Mouse (Mus musculus) forebrain, embryonic 14.5 days (tissue): ENCODE results near the gene Dusp5. TPM values are rescaled to one million over a fixed set of nuclear protein-coding genes. Genes with fewer than 3 reads are reported as not detected.
A peak's percentile ranks its signal among the peaks of the same experiment; 100 is the strongest.

Source experiments
- ATAC-seq: fragments of 200-750 bp; cut with Nextera tagmentation; 2 replicates; pipeline ENCODE4 v1.8.0; 2017; ENCODE audit warnings: mild to moderate bottlenecking, moderate library complexity
- DNase-seq: peaks from one replicate; pipeline ENCODE4 v3.0.0-alpha.2; 2015; ENCODE audit warnings: low spot score
- H3K27ac ChIP-seq: fragments of 300-500 bp; sonication (generic); 2 replicates; pipeline ENCODE4 v1.5.1; 2014; ENCODE audit warnings: low read depth, mild to moderate bottlenecking, control low read depth, low read length, moderate library complexity
- H3K27me3 ChIP-seq: fragments of 300-500 bp; sonication (generic); replicated peaks from 2 replicates; pipeline ENCODE4 v1.6.1; 2014; ENCODE audit warnings: low read length, control low read depth, mixed read lengths; ENCODE audit not compliant: control insufficient read depth, insufficient read depth
- H3K36me3 ChIP-seq: fragments of 300-500 bp; sonication (generic); 2 replicates; pipeline ENCODE4 v1.6.1; 2014; ENCODE audit warnings: low read length, control low read depth; ENCODE audit not compliant: control insufficient read depth, insufficient read depth
- H3K4me1 ChIP-seq: fragments of 300-500 bp; sonication (generic); 2 replicates; pipeline ENCODE4 v1.6.1; 2014; ENCODE audit warnings: antibody characterized with exemption, low read length, control low read depth; ENCODE audit not compliant: control insufficient read depth, insufficient read depth
- H3K4me2 ChIP-seq: fragments of 300-500 bp; sonication (generic); 2 replicates; pipeline ENCODE4 v1.6.1; 2014; ENCODE audit warnings: mild to moderate bottlenecking, control low read depth, low read length
- H3K4me3 ChIP-seq: fragments of 300-500 bp; sonication (generic); 2 replicates; pipeline ENCODE4 v1.5.1; 2014; ENCODE audit warnings: low read depth, low read length, control low read depth
- H3K9ac ChIP-seq: fragments of 300-500 bp; sonication (generic); 2 replicates; pipeline ENCODE4 v1.6.1; 2014; ENCODE audit warnings: mild to moderate bottlenecking, low read length, control low read depth, moderate library complexity
- H3K9me3 ChIP-seq: fragments of 300-500 bp; sonication (generic); replicated peaks from 2 replicates; pipeline ENCODE4 v1.6.1; 2016; ENCODE audit warnings: low read length, control low read depth, mixed read lengths; ENCODE audit not compliant: control insufficient read depth
- WGBS: fragments of 180-500 bp; shearing (Covaris S2); extraction: QIAGEN DNeasy Blood & Tissue Kit; methylation state at CpG from one replicate; pipeline ENCODE4 v1.1.7; 2014; 5-methylcytosine and 5-hydroxymethylcytosine counted together
- polyA plus RNA-seq: library from polyadenylated mRNA; unstranded; fragments of >200 nt; fragmentation: Nextera tagmentation; extraction: Ambion mirVana; gene quantifications from 2 replicates; pipeline ENCODE4 v1.2.1, GENCODE M21; 2014

The Dusp5 gene
- polyA plus RNA-seq, 1 experiment from 2014 or later: 2.1 TPM

DNA sequence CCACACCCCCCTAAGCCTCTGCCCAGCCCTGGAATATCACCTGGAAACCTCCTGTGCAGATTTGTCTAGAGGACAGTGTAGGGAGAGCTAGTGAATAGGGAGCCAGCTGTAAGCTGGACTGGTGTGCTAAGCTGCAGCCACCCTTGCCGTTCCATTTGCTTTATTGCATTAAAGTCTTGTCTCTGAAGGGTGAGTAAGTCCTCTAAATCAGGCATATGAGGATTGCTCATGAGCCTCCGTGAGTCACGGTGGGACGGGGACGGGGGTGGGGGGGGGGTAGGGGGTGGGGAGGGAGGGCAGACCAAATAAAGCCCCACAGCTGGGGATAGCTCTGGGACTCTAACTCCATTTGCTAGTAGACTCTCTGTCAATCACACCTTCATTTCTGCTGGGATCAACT is 14.7 kb downstream of the Dusp5 start:
- Histone ChIP-seq H3K36me3 (no peaks in the 10 kb centered on the region), H3K27ac (no peak overlapping the region), H3K4me1 (no peaks in the 10 kb centered on the region), H3K9me3 (no peaks in the 10 kb centered on the region), H3K4me2 (no peak overlapping the region), H3K27me3 (no peaks in the 10 kb centered on the region), H3K4me3 (no peak overlapping the region), H3K9ac (no peak overlapping the region)
- ATAC-seq: no peak
- no peak for DNase-seq
- WGBS: 53% methylated on average over 5 of the region's 5 CpGs

DNA sequence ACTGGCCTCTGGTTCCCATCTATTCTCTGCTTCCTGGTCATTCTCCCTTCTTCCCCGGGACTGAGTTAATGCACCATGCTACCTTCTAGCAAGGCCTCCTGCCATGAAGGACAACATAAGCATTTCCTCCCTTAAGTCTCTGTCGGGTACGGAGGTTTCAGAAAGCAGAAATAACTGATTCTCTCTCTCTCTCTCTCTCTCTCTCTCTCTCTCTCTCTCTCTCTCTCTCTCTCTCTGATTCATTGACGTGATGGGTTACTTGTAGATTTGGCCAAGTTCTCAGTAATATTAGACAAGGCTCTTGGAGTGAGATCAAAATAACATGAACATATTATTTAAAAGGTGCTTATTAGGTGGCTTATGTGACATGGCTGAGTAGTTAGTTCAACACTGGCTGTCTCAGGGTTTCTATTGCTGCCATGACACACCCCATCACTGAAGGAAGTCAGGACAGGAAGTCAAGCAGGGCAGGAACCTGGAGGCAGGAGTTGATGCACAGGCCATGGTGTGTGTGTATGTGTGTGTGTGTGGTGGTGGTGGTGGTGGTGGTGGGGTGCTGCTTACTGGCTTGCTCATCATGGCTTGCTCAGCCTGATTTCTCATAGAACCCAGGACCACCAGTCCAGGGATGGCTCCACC is 16.1 kb downstream of the Dusp5 start:
- no peak overlapping the region for H3K4me3 ChIP-seq
- no peak overlapping the region for H3K27ac ChIP-seq
- H3K36me3 ChIP-seq: no peaks in the 10 kb centered on the region
- H3K27me3 ChIP-seq: no peaks in the 10 kb centered on the region
- ATAC-seq (no peak), DNase-seq (no peak)
- H3K9ac ChIP-seq: no peak overlapping the region
- H3K4me2 ChIP-seq: no peak overlapping the region
- no peaks in the 10 kb centered on the region for H3K4me1 ChIP-seq
- H3K9me3 ChIP-seq: no peaks in the 10 kb centered on the region
- WGBS: 71% methylated on average over 4 of the region's 4 CpGs

- no peak overlapping the region for H3K4me2 ChIP-seq
- no peak overlapping the region for H3K9ac ChIP-seq
- ATAC-seq (no peak), DNase-seq (peak; percentile 17)
- 28% methylated on average over 8 of the region's 8 CpGs for WGBS
- no peaks in the 10 kb centered on the region for H3K9me3 ChIP-seq
- no peaks in the 10 kb centered on the region for H3K4me1 ChIP-seq
- H3K4me3 ChIP-seq: no peak overlapping the region
- H3K27me3 ChIP-seq: no peaks in the 10 kb centered on the region
- H3K27ac ChIP-seq: no peak overlapping the region
- H3K36me3 ChIP-seq: no peaks in the 10 kb centered on the region
Observed at GRCm38 (mm10) chr19:53547597-53547996, 18.7 kb downstream of the Dusp5 start.

- 86% methylated on average over 12 of the region's 12 CpGs for WGBS
- H3K9ac ChIP-seq: no peak overlapping the region
- no peak overlapping the region for H3K27ac ChIP-seq
- H3K4me2 ChIP-seq: no peak overlapping the region
- no peaks in the 10 kb centered on the region for H3K36me3 ChIP-seq
- no peak overlapping the region for H3K4me3 ChIP-seq
- DNase-seq: no peak
- H3K9me3 ChIP-seq: no peaks in the 10 kb centered on the region
- no peaks in the 10 kb centered on the region for H3K4me1 ChIP-seq
- no peaks in the 10 kb centered on the region for H3K27me3 ChIP-seq
- ATAC-seq: no peak
Observed at GRCm38 (mm10) chr19:53550972-53551371, 22.1 kb downstream of the Dusp5 start.

DNA sequence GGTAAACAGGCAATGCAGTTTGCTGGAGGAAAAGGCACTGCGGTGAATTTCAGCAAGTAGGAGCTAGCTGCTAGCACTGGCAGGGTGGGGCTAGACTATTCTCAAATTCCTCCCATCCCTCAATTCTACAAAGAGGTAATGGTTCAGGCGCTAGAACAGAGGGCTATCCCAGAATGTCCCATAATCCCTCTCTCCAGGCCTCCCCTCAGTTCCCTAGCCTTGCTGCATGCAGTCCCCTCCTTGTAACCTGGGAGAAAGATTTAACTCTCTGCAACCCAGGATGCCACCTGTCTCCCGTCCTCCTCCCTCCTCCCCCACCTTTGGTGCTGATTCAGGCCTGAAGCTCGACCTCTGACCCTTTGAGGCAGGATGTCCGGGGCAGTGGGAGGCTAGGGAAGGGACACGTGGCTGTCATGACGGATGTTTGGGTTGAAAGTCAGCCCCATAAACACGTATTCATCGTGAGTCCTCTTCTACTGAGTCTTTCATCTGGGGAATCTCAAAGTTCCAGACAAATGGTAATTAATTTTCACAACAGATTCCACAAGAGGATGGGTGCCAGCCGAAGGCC is 23.4 kb downstream of the Dusp5 start:
- Histone ChIP-seq H3K36me3 (no peaks in the 10 kb centered on the region), H3K9ac (no peak overlapping the region), H3K4me2 (no peak overlapping the region), H3K4me1 (no peaks in the 10 kb centered on the region), H3K27me3 (no peaks in the 10 kb centered on the region), H3K27ac (no peak overlapping the region), H3K4me3 (no peak overlapping the region), H3K9me3 (no peaks in the 10 kb centered on the region)
- no peak for DNase-seq
- no peak for ATAC-seq
- 45% methylated on average over 10 of the region's 10 CpGs for WGBS

- H3K27ac ChIP-seq: no peak overlapping the region
- H3K36me3 ChIP-seq: no peaks in the 10 kb centered on the region
- H3K4me2 ChIP-seq: no peak overlapping the region
- ATAC-seq (no peak), DNase-seq (no peak)
- no peak overlapping the region for H3K9ac ChIP-seq
- H3K9me3 ChIP-seq: no peaks in the 10 kb centered on the region
- WGBS: 70% methylated on average over 6 of the region's 6 CpGs
- no peaks in the 10 kb centered on the region for H3K4me1 ChIP-seq
- H3K4me3 ChIP-seq: no peak overlapping the region
- no peaks in the 10 kb centered on the region for H3K27me3 ChIP-seq
Observed at GRCm38 (mm10) chr19:53552795-53553194, 23.9 kb downstream of the Dusp5 start.

- H3K4me1 ChIP-seq: no peaks in the 10 kb centered on the region
- H3K4me3 ChIP-seq: no peak overlapping the region
- no peaks in the 10 kb centered on the region for H3K9me3 ChIP-seq
- no peak for ATAC-seq
- no peak for DNase-seq
- no peaks in the 10 kb centered on the region for H3K36me3 ChIP-seq
- 90% methylated on average over 11 of the region's 11 CpGs for WGBS
- H3K27ac ChIP-seq: no peak overlapping the region
- H3K4me2 ChIP-seq: no peak overlapping the region
- no peak overlapping the region for H3K9ac ChIP-seq
- H3K27me3 ChIP-seq: no peaks in the 10 kb centered on the region
Observed at GRCm38 (mm10) chr19:53554402-53554801, 25.5 kb downstream of the Dusp5 start.

DNA sequence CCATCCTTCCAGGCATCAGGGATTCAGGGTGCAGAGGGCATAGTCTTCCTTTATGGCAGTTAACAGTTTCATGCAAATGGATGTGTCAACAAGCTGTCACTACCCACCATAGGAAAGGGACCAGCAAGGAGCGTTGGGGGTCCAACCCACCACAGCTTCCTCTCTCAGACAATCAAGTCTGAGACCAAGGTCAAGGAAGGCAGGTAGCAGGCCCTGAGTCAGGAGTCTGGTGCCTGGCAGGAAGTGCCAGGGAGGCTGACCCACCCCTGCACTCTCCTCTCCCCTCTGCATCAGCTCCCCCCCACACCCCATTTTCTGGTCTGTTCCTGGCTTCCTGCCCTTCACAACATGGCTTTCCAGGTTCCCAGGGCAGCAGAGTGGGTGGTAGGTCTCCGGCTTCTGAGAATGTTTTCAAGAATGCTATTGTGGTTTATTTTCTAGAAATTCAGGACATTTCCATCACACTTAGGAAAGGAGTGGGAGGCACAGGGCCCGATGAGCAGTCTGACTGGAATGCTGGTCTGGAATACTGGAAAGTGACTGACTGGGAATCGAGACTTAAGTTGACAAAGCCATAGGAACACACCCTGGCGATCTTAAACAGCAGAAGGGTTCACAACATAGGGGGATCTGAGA is 26.2 kb downstream of the Dusp5 start:
- no peak for DNase-seq
- no peak overlapping the region for H3K9ac ChIP-seq
- ATAC-seq: no peak
- no peak overlapping the region for H3K27ac ChIP-seq
- H3K4me2 ChIP-seq: no peak overlapping the region
- no peaks in the 10 kb centered on the region for H3K27me3 ChIP-seq
- H3K4me1 ChIP-seq: no peaks in the 10 kb centered on the region
- H3K4me3 ChIP-seq: no peak overlapping the region
- no peaks in the 10 kb centered on the region for H3K36me3 ChIP-seq
- WGBS: 87% methylated on average over 5 of the region's 5 CpGs
- H3K9me3 ChIP-seq: no peaks in the 10 kb centered on the region

DNA sequence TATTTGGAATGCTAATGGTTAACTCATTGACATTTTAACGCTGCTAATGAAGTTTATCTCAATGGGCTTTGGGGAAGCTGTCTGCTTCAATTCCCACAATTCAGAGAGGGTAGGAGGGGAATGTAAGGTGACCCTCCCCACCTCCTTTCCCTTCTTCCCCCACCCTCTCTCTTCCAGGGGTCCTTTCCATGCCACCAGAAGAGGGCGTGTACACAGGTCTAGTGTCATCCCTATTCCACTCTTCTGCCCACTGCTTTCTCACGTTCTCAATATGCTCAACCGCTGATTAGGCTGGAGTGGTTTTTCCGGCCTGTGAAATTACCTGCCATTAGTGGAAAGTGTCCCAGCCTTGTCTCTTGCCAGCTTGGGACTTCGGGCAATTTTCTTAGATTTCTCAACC is 27.9 kb downstream of the Dusp5 start:
- 52% methylated on average over 6 of the region's 6 CpGs for WGBS
- H3K27ac ChIP-seq: no peak overlapping the region
- no peak overlapping the region for H3K4me2 ChIP-seq

More for the DNA sequence above, 27.9 kb downstream of the Dusp5 start:
- Histone ChIP-seq H3K36me3 (no peaks in the 10 kb centered on the region), H3K27me3 (no peaks in the 10 kb centered on the region), H3K4me1 (no peaks in the 10 kb centered on the region), H3K9me3 (no peaks in the 10 kb centered on the region), H3K9ac (no peak overlapping the region), H3K4me3 (no peak overlapping the region)
- ATAC-seq: no peak
- DNase-seq: no peak
